Mouse (Mus musculus): ENCODE data around the gene Zmpste24. TPM values are rescaled to one million over a fixed set of nuclear protein-coding genes. Genes with fewer than 3 reads are reported as not detected.

Zmpste24 gene
- 5.8 and 10.4 TPM in 2 replicates for polyA plus RNA-seq (2012; rRNA removed)

DNA sequence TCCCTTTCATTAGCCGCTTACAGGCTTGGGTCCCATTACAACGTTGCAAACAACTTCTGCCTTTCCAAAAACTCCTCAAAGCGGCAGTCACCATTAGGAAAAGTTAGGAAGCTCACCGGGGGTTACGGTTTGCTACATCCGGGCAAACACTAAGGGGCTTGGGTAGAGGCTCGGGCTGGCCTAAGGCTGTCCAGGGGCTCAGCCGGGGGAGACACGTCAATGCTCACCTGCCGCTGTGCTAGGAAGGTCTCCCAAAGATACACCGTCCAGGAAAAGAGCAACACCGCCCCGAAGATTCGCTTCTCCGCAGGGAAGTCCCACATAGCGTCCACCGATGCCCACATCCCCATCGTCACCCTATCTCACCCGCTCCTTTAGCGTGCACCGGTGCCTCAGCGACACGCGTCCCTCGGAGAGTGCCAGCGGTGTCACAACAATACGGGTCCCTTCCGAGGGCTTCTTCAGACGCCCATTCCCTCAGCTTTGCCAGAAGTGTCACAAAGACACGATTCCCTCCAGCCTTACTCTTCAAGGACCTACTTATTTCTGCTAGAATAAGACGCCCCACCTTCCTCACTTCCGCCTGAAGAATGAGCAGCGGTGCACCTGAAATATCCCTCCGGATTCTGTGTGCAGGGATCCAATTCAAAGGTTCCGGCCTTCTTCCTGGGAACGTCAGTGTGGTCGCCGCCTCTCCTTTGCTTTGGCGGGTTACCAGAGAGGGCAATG, at the start of gene Zmpste24:
Gene Zmpste24, minus strand, starts transcription at position 592 of the 729 bp plus-strand sequence.
- no peak for TF ChIP-seq CTCF (IDR thresholded peaks at IDR 0.05; ENCODE audit: extremely low read depth, insufficient read length, insufficient replicate concordance, low read depth, low read length)
- no peak for TF ChIP-seq POLR2A (IDR thresholded peaks at IDR 0.05; ENCODE audit: low read depth, low read length)
- H3K36me3 ChIP-seq (ENCODE audit: control insufficient read depth, insufficient read depth, low read length): peaks cover 10% of the 10 kb centered on the region; the same call in 1 of the 2 replicates
- H3K27ac ChIP-seq (ENCODE audit: insufficient read depth, low read depth, low read length): 0 out of 2 replicates have a peak within 1 kb of the TSS, but pooled peaks have one; percentile 5
- H3K4me1 ChIP-seq (ENCODE audit: control insufficient read depth, insufficient read depth, insufficient read length, low read length): 0 out of 2 replicates have a peak, but pooled peaks cover 2% of the 10 kb centered on the region
- under 1% methylated on average over 39 of the region's 39 CpGs for WGBS
- peak within 1 kb of the TSS; percentile 84 for H3K4me3 ChIP-seq (ENCODE audit: low read depth, low read length)
- H3K27me3 ChIP-seq (ENCODE audit: control insufficient read depth, insufficient read depth, low read length): no peaks in the 10 kb centered on the region

DNA sequence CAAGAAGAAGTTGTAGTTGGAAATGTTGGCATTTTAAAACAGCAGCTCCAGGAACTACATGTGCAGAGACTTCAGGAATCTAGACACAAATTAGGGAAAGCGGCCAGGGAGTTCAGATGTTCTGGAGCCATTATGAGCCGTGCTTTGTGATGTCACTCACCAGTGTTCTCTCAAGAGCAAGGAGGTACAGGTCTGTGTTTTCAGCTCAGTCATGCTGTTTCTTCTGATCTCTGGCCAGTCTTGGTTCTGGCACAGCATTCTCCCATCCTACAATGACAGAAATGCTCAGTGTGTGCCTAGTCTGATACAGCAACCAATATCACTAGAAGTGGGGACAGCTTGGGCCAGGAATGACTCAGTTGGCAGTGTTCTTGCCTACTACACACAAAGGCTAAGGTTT, 11.1 kb upstream of the Zmpste24 start, which contains the start of gene Tmco2:
Gene Tmco2, minus strand, starts transcription at position 101 of the 400 bp plus-strand sequence.
- no peak within 1 kb of the TSS for H3K4me3 ChIP-seq (ENCODE audit: low read depth, low read length)
- 93% methylated on average over 2 of the region's 2 CpGs for WGBS
- no peaks in the 10 kb centered on the region for H3K27me3 ChIP-seq (ENCODE audit: control insufficient read depth, insufficient read depth, low read length)
- no peak within 1 kb of the TSS for H3K27ac ChIP-seq (ENCODE audit: insufficient read depth, low read depth, low read length)
- H3K36me3 ChIP-seq (ENCODE audit: control insufficient read depth, insufficient read depth, low read length): no peaks in the 10 kb centered on the region
- TF ChIP-seq CTCF (IDR thresholded peaks at IDR 0.05; ENCODE audit: extremely low read depth, insufficient read length, insufficient replicate concordance, low read depth, low read length) (no peak), POLR2A (IDR thresholded peaks at IDR 0.05; ENCODE audit: low read depth, low read length) (no peak)
- H3K4me1 ChIP-seq (ENCODE audit: control insufficient read depth, insufficient read depth, insufficient read length, low read length): no peaks in the 10 kb centered on the region

DNA sequence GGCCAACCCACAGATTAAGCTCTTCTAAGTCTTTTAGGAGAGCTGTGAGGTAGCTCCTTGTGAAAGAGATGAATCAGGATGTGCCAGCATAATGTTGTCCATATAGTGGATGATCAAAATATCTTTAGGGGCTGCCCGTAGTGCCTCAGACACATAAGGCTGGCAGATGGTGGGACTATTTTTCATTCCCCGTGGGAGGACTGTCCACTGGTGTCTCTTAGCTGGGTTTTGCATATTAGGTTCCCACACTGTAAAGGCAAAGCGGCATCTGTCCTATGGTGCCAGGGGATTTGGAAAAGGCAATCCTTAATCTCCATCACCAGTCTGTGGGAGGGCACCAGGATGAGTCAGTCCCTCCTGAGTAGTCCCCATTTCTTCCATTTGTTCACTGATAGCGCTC, 5.3 kb upstream of the Zmpste24 start:
- H3K36me3 ChIP-seq (ENCODE audit: control insufficient read depth, insufficient read depth, low read length): no peaks in the 10 kb centered on the region
- no peak overlapping the region for H3K27ac ChIP-seq (ENCODE audit: insufficient read depth, low read depth, low read length)
- 85% methylated on average over 4 of the region's 4 CpGs for WGBS
- no peak overlapping the region for H3K4me3 ChIP-seq (ENCODE audit: low read depth, low read length)
- H3K27me3 ChIP-seq (ENCODE audit: control insufficient read depth, insufficient read depth, low read length): no peaks in the 10 kb centered on the region
- no peak for TF ChIP-seq POLR2A (IDR thresholded peaks at IDR 0.05; ENCODE audit: low read depth, low read length)
- no peak for TF ChIP-seq CTCF (IDR thresholded peaks at IDR 0.05; ENCODE audit: extremely low read depth, insufficient read length, insufficient replicate concordance, low read depth, low read length)
- no peaks in the 10 kb centered on the region for H3K4me1 ChIP-seq (ENCODE audit: control insufficient read depth, insufficient read depth, insufficient read length, low read length)

DNA sequence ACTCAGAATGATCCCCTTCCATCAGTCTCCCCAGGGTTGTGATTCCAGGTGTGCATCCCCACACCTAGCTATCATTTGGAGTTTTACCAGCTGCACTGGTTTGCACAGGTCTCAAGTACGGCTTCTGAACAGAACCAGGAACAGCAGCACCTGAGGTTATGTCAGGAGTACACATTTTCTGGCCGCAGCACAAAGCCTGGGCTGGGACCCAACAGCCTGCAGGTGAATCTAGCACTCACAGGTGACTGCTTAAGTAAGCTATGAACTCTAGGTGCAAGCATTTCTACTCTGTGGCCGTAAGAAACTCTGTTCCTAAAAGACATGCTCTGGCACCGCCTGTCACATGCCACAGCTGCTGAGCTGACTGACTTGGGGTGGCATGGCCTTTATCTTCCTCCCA, 7.8 kb downstream of the Zmpste24 start:
- no peaks in the 10 kb centered on the region for H3K4me1 ChIP-seq (ENCODE audit: control insufficient read depth, insufficient read depth, insufficient read length, low read length)
- H3K36me3 ChIP-seq (ENCODE audit: control insufficient read depth, insufficient read depth, low read length): peaks cover 27% of the 10 kb centered on the region
- no peaks in the 10 kb centered on the region for H3K27me3 ChIP-seq (ENCODE audit: control insufficient read depth, insufficient read depth, low read length)
- no peak for TF ChIP-seq POLR2A (IDR thresholded peaks at IDR 0.05; ENCODE audit: low read depth, low read length)
- TF ChIP-seq CTCF (IDR thresholded peaks at IDR 0.05; ENCODE audit: extremely low read depth, insufficient read length, insufficient replicate concordance, low read depth, low read length): no peak
- no peak overlapping the region for H3K4me3 ChIP-seq (ENCODE audit: low read depth, low read length)
- WGBS: 89% methylated on average over 4 of the region's 4 CpGs
- H3K27ac ChIP-seq (ENCODE audit: insufficient read depth, low read depth, low read length): no peak overlapping the region

DNA sequence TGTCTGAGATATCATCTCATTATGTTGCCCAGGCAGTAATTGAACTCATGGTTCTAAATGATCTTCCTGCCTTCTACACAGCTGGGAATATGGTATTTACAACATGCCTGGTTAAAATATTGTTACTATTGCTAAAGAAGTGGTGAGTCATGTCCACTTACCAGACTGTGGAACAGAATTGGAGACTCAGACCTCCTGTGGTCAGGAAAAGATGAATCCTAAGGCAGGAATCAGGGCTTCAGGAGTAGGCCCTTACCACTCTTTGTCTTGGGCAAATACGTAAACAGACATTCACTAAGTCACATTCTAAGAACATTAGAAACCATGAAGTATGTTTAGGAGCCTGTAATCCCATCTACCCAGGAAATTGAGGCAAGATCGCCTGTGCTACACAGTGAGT, 9.3 kb downstream of the Zmpste24 start:
- Histone ChIP-seq H3K4me1 (ENCODE audit: control insufficient read depth, insufficient read depth, insufficient read length, low read length) (no peaks in the 10 kb centered on the region), H3K27ac (ENCODE audit: insufficient read depth, low read depth, low read length) (no peak overlapping the region), H3K27me3 (ENCODE audit: control insufficient read depth, insufficient read depth, low read length) (no peaks in the 10 kb centered on the region), H3K36me3 (ENCODE audit: control insufficient read depth, insufficient read depth, low read length) (peaks cover 31% of the 10 kb centered on the region), H3K4me3 (ENCODE audit: low read depth, low read length) (no peak overlapping the region)
- 97% methylated on average over 2 of the region's 2 CpGs for WGBS
- TF ChIP-seq CTCF (IDR thresholded peaks at IDR 0.05; ENCODE audit: extremely low read depth, insufficient read length, insufficient replicate concordance, low read depth, low read length) (no peak), POLR2A (IDR thresholded peaks at IDR 0.05; ENCODE audit: low read depth, low read length) (no peak)

DNA sequence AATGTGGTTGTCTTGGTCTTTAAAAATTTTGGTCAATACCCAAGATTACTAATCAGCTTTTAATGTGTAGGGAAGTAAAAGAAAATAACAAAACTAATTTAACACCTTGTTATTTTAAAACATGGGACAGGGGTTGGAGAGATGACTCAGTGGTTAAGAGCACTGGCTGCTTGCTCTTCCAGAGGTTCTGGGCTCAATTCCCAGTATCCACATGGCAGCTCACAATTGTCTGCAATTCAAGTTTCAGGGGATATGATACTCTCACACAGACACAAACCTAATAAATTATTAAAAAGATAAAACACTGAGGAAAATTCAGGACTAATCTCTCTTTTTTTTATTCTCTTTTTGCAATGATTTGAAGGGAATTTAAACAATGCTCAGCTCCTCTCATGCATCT, 13.5 kb downstream of the Zmpste24 start:
- no peaks in the 10 kb centered on the region for H3K27me3 ChIP-seq (ENCODE audit: control insufficient read depth, insufficient read depth, low read length)
- H3K27ac ChIP-seq (ENCODE audit: insufficient read depth, low read depth, low read length): no peak overlapping the region
- TF ChIP-seq CTCF (IDR thresholded peaks at IDR 0.05; ENCODE audit: extremely low read depth, insufficient read length, insufficient replicate concordance, low read depth, low read length) (no peak), POLR2A (IDR thresholded peaks at IDR 0.05; ENCODE audit: low read depth, low read length) (no peak)
- no peak overlapping the region for H3K4me3 ChIP-seq (ENCODE audit: low read depth, low read length)
- H3K36me3 ChIP-seq (ENCODE audit: control insufficient read depth, insufficient read depth, low read length): peaks cover 40% of the 10 kb centered on the region
- H3K4me1 ChIP-seq (ENCODE audit: control insufficient read depth, insufficient read depth, insufficient read length, low read length): no peaks in the 10 kb centered on the region

DNA sequence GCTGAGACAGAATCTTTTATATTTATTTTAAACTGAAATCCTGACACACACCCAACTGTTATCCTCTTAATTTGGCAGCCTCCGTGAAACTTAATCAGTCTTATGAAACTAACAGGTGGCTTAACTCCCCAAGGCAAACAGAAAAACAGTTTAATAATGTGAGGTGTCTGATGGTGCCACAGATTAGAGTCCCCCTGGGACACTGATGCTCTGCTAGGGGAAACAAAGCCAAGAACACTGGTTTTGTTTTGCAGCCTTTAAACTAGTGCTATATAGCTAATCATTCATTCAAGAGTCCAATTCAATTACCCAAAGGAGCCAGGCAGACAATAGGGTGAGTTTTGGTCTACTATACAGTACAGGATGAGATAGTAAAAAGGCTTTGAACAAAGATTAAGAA, 17.6 kb downstream of the Zmpste24 start:
- no peaks in the 10 kb centered on the region for H3K4me1 ChIP-seq (ENCODE audit: control insufficient read depth, insufficient read depth, insufficient read length, low read length)
- no peaks in the 10 kb centered on the region for H3K27me3 ChIP-seq (ENCODE audit: control insufficient read depth, insufficient read depth, low read length)
- 69% methylated on average over 1 of the region's 1 CpGs for WGBS
- H3K36me3 ChIP-seq (ENCODE audit: control insufficient read depth, insufficient read depth, low read length): peaks cover 36% of the 10 kb centered on the region
- H3K27ac ChIP-seq (ENCODE audit: insufficient read depth, low read depth, low read length): no peak overlapping the region
- TF ChIP-seq POLR2A (IDR thresholded peaks at IDR 0.05; ENCODE audit: low read depth, low read length) (no peak), CTCF (IDR thresholded peaks at IDR 0.05; ENCODE audit: extremely low read depth, insufficient read length, insufficient replicate concordance, low read depth, low read length) (no peak)
- no peak overlapping the region for H3K4me3 ChIP-seq (ENCODE audit: low read depth, low read length)

Measured in small intestine, adult 2 months (tissue).